Mouse (Mus musculus): ENCODE measurements around the gene Zpbp2. TPM values are rescaled to one million over a fixed set of nuclear protein-coding genes. Genes with fewer than 3 reads are reported as not detected.

The Zpbp2 gene
- polyA plus RNA-seq, 1 experiment from 2014 or later, result not detected

DNA sequence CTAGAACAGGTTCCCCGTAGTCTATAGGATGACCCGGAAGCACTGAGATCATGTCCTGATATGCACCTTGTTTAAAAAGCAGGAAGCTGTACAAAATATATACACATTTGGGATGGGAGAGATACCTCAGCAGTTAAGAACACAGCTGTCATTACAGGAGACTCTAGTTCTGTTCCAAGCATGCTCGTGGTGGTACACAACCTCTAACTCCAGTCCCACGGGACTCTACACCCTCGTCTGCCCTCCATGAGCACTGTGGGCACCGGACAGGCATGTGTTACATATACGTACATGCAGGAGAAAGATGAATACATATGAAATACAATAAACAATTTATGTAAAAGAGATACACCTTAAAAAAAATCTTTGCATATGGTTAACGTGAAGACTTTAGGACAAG lies 8.3 kb upstream of the Zpbp2 start:
- H3K27me3 ChIP-seq, result peaks cover 46% of the 10 kb centered on the region
- no peak for ATAC-seq (ENCODE audit: insufficient number of reproducible peaks, insufficient read depth, low FRiP score, low TSS enrichment)
- WGBS, result 73% methylated on average over 8 of the region's 8 CpGs

DNA sequence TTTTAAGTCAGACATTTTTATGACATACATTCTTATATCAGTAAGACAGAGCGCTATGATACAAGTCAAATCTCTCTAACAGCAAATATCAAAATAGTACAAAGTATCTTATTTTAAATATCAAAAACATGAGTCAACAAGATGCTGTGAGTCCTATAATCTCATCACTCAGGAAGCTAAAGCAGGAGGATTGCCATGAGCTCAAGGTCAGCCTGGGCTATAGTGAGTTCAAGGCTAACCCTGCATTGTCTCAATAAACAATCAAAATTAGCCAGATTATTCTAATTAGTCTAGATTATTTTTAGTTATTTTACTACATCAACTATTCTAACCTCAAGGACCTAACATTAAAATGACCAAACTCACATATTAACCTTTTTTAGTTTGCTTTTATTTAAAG lies 7.5 kb upstream of the Zpbp2 start:
- WGBS, result 90% methylated on average over 1 of the region's 1 CpGs

More for the DNA sequence above, 8.3 kb upstream of the Zpbp2 start:
- Histone ChIP-seq H3K27ac (no peak overlapping the region), H3K9me3 (no peaks in the 10 kb centered on the region), H3K4me1 (peaks cover 8% of the 10 kb centered on the region; the same call in 1 of the 2 replicates), H3K4me3 (no peak overlapping the region), H3K4me2 (replicated peaks) (no peak overlapping the region), H3K36me3 (no peaks in the 10 kb centered on the region), H3K9ac (no peak overlapping the region)

DNA sequence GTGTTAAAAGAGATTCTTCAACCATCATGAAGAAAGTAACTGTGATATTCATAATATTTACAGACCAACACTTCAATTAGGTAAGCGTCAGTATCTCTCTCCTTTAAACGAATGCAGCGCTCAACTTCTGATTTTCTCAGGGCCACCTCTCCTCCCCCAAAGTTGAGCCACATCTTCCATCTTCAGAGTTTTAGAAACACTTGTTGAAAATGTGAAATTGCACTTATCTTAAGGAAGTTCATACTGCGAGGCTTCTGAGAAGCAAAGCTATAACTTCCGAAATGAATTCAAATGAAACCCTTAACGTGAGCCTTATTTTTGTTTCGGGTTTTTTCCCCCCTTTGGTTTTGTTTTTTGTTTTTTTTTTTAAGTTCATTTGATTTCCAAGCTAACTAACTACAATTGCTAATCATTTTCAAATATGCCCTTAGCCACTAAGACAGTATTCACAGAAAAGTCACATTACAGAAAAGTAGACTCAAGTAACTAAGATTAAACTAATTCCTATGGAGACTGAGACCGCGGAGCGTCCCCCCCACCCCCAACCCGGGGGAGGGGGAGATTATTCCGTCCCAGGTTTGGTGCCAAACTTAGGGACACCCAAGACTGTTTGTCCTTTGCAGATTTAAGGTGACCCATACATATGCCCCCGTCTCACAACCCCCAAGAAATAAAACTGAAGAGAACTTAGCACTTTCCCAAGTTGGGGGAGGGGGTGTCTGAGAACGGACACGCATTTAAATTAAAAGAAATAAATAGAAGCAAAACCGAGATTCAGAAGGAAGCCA lies 5.8 kb upstream of the Zpbp2 start:
- Histone ChIP-seq H3K4me3 (peak overlapping the region; percentile 39), H3K27me3 (peaks cover 70% of the 10 kb centered on the region), H3K9me3 (no peaks in the 10 kb centered on the region), H3K4me1 (peaks cover 8% of the 10 kb centered on the region; the same call in 1 of the 2 replicates), H3K9ac (peak overlapping the region; percentile 49), H3K4me2 (replicated peaks) (peak overlapping the region; percentile 85), H3K36me3 (no peaks in the 10 kb centered on the region), H3K27ac (no peak overlapping the region)
- ATAC-seq (ENCODE audit: insufficient number of reproducible peaks, insufficient read depth, low FRiP score, low TSS enrichment), result no peak
- WGBS, result 2% methylated on average over 16 of the region's 16 CpGs

More for the DNA sequence above, 7.5 kb upstream of the Zpbp2 start:
- no peak for ATAC-seq (ENCODE audit: insufficient number of reproducible peaks, insufficient read depth, low FRiP score, low TSS enrichment)
- Histone ChIP-seq H3K4me2 (replicated peaks) (no peak overlapping the region), H3K36me3 (no peaks in the 10 kb centered on the region), H3K4me3 (no peak overlapping the region), H3K27ac (no peak overlapping the region), H3K27me3 (peaks cover 55% of the 10 kb centered on the region), H3K9me3 (no peaks in the 10 kb centered on the region), H3K4me1 (peaks cover 8% of the 10 kb centered on the region; the same call in 1 of the 2 replicates), H3K9ac (no peak overlapping the region)

GRCm38 (mm10) chr11:98545711-98546231 lies 5.1 kb upstream of the Zpbp2 start, which contains the start of gene Ikzf3:
Gene Ikzf3 (minus strand): TSS chr11:98546031.
- no peak within 1 kb of the TSS for H3K27ac ChIP-seq
- H3K36me3 ChIP-seq, result no peaks in the 10 kb centered on the region
- under 1% methylated on average over 58 of the region's 58 CpGs for WGBS
- ATAC-seq (ENCODE audit: insufficient number of reproducible peaks, insufficient read depth, low FRiP score, low TSS enrichment), result no peak
- peaks cover 75% of the 10 kb centered on the region for H3K27me3 ChIP-seq
- peaks cover 8% of the 10 kb centered on the region; the same call in 1 of the 2 replicates for H3K4me1 ChIP-seq
- H3K4me2 ChIP-seq (replicated peaks), result peak within 1 kb of the TSS; percentile 85
- H3K4me3 ChIP-seq, result peak within 1 kb of the TSS; percentile 39
- peak within 1 kb of the TSS; percentile 49 for H3K9ac ChIP-seq
- H3K9me3 ChIP-seq, result no peaks in the 10 kb centered on the region

DNA sequence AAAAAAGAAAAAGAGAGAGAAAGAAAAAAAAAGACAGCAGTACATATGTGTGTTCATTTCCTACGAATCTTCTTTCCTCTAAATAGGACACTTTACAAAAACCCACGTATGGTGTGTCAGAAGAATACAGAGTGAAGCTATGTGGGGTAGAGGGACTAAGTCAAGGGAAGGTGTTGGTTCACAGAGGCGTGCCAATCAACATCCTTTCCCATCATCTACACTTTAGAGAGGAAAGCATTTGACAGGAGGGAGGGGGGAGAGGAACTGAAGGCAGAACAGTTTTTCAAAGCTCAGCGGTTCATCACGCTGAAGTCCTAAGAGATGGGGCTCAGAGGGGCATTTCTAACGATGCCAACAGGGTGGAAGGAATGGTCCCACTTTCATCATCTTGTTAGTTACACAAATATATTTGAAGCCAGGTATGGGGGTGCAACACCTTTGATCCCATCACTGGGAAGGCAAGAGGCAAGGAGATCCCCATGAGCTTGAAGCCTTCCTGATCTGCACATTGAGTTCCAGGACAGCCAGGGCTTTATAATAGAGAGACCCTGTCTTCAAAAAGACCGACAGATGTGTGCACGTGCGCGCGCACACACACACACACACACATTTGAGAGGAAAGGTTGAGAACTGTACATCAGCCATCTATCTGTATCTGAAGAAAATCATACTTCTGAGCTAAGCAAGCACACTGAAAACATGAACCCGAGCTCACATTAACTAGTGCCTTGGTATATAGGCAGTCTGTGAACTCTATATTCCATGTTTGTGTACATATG lies 4.2 kb upstream of the Zpbp2 start:
- Histone ChIP-seq H3K9ac (no peak overlapping the region), H3K9me3 (no peaks in the 10 kb centered on the region), H3K36me3 (no peaks in the 10 kb centered on the region), H3K4me2 (replicated peaks) (no peak overlapping the region), H3K27ac (no peak overlapping the region), H3K27me3 (peaks cover 70% of the 10 kb centered on the region), H3K4me3 (no peak overlapping the region), H3K4me1 (peaks cover 8% of the 10 kb centered on the region; the same call in 1 of the 2 replicates)
- 45% methylated on average over 12 of the region's 12 CpGs for WGBS
- ATAC-seq (ENCODE audit: insufficient number of reproducible peaks, insufficient read depth, low FRiP score, low TSS enrichment), result no peak

GRCm38 (mm10) chr11:98547308-98547693 lies 3.6 kb upstream of the Zpbp2 start:
- WGBS, result 65% methylated on average over 3 of the region's 3 CpGs
- Histone ChIP-seq H3K4me1 (peaks cover 8% of the 10 kb centered on the region; the same call in 1 of the 2 replicates), H3K4me2 (replicated peaks) (no peak overlapping the region), H3K27ac (no peak overlapping the region), H3K27me3 (peaks cover 65% of the 10 kb centered on the region), H3K9ac (no peak overlapping the region), H3K9me3 (no peaks in the 10 kb centered on the region), H3K4me3 (no peak overlapping the region), H3K36me3 (no peaks in the 10 kb centered on the region)
- ATAC-seq (ENCODE audit: insufficient number of reproducible peaks, insufficient read depth, low FRiP score, low TSS enrichment), result no peak

DNA sequence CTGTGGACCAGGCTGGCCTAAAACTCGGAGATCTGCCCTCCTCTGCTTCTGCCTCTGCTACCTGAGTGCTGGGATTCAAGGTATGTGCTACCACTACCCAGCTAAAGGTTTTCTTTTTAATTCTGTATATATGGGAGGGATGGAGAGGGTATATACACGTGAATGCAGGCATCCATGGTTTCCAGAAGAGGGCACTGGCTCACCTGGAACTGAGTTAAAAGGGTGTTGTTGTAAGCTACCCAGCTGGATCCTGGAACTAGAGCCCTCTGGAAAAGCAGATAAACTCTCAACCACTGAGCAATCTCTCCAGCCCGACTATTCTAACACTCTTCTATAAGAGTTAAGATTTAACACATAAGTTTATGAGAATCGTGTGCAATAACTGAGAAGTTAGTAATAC lies 1.5 kb upstream of the Zpbp2 start:
- no peaks in the 10 kb centered on the region for H3K9me3 ChIP-seq
- no peaks in the 10 kb centered on the region for H3K36me3 ChIP-seq
- H3K4me3 ChIP-seq, result no peak overlapping the region
- no peak overlapping the region for H3K27ac ChIP-seq
- ATAC-seq (ENCODE audit: insufficient number of reproducible peaks, insufficient read depth, low FRiP score, low TSS enrichment), result no peak
- peaks cover 8% of the 10 kb centered on the region; the same call in 1 of the 2 replicates for H3K4me1 ChIP-seq
- H3K4me2 ChIP-seq (replicated peaks), result no peak overlapping the region
- 72% methylated on average over 4 of the region's 4 CpGs for whole genome bisulfite sequencing
- H3K9ac ChIP-seq, result no peak overlapping the region
- H3K27me3 ChIP-seq, result peaks cover 52% of the 10 kb centered on the region

DNA sequence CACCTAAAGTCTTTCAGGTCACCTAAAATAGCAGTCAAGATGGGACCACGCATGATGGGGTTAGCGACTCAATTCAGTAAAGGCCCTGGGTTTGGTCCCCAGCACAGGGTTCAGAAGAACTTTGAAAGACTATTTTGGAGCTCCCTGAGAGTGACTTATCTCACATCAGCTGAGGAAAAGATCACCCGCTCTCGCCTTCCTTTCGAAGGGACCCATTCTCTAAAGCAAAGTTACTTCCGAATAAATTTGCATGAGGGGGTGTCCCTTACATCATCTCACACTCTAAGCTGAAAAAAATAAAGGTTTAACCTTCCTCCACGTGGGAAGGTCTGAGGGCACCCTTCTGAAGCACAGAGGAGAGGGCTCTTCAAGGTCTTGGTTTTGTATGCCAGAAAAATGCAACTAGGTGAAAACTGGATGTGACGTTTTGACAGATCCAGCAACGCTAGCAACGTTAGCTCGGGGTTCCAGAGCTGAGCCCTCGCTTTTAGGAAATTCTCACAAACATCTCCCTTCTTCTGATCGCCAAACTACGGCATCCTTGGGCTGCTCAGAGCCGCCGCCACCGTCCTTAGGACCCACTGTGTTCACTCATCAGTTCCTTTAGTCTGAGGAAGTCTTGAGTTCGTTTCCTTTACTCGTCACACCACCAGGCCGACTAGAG lies 454 bp upstream of the Zpbp2 start:
- Histone ChIP-seq H3K4me1 (peaks cover 5% of the 10 kb centered on the region; the same call in 1 of the 2 replicates), H3K4me3 (peak overlapping the region; percentile 71), H3K27me3 (peaks cover 49% of the 10 kb centered on the region), H3K36me3 (no peaks in the 10 kb centered on the region), H3K9me3 (no peaks in the 10 kb centered on the region), H3K9ac (peak overlapping the region; percentile 55), H3K4me2 (replicated peaks) (peak overlapping the region; percentile 69), H3K27ac (no peak overlapping the region)
- ATAC-seq (ENCODE audit: insufficient number of reproducible peaks, insufficient read depth, low FRiP score, low TSS enrichment), result no peak
- 20% methylated on average over 20 of the region's 20 CpGs for WGBS

DNA sequence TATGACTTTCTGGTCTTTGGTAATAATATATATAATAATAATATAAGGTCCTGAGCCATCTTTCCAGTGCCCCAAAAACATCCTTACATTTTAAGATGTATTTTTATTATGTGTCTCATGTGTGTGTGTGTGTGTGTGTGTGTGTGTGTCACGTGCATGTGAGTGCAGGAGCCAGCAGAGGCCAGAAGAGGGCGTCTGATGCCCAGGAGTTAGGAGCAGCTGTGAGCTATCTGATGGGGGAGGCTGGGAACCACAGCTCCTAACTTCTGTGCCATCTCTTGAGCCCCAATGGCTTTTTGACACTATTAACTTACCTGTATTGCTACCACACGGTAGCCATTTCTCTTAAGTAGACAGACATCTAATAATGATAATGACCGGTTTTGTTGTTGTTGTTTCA lies 3.1 kb downstream of the Zpbp2 start:
- WGBS, result 93% methylated on average over 4 of the region's 4 CpGs

GRCm38 (mm10) chr11:98555124-98555700 lies 4.3 kb downstream of the Zpbp2 start:
- no peaks in the 10 kb centered on the region for H3K4me1 ChIP-seq
- H3K4me2 ChIP-seq (replicated peaks), result no peak overlapping the region
- H3K9me3 ChIP-seq, result no peaks in the 10 kb centered on the region
- 71% methylated on average over 12 of the region's 12 CpGs for WGBS
- H3K4me3 ChIP-seq, result no peak overlapping the region
- no peak overlapping the region for H3K9ac ChIP-seq
- H3K27ac ChIP-seq, result no peak overlapping the region
- H3K27me3 ChIP-seq, result peaks cover 6% of the 10 kb centered on the region
- ATAC-seq (ENCODE audit: insufficient number of reproducible peaks, insufficient read depth, low FRiP score, low TSS enrichment), result no peak
- no peaks in the 10 kb centered on the region for H3K36me3 ChIP-seq

More for the DNA sequence above, 3.1 kb downstream of the Zpbp2 start:
- Histone ChIP-seq H3K27ac (no peak overlapping the region), H3K4me3 (no peak overlapping the region), H3K9ac (no peak overlapping the region), H3K9me3 (no peaks in the 10 kb centered on the region), H3K4me2 (replicated peaks) (no peak overlapping the region), H3K27me3 (peaks cover 18% of the 10 kb centered on the region), H3K36me3 (no peaks in the 10 kb centered on the region), H3K4me1 (no peaks in the 10 kb centered on the region)
- no peak for ATAC-seq (ENCODE audit: insufficient number of reproducible peaks, insufficient read depth, low FRiP score, low TSS enrichment)

DNA sequence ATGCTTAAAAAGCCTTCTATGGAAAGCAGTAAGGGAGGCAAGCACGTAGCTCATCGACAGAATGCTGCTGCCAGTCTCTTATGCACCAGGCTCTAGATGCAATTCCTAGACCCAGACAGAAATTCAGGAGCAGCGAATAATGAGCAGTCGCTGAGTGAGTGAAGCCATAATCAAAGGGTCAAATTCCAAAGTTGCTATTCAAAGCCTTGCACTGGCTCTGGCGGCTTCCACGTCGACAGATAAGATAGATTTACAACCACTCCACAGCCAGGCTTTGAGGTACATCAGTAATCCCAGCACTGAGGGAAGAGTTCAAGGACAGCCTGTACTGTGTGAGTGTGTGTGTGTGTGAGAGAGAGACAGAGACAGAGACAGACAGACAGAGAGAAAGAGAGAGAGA lies 10.0 kb downstream of the Zpbp2 start:
- WGBS, result 35% methylated on average over 7 of the region's 7 CpGs
- Histone ChIP-seq H3K9ac (no peak overlapping the region), H3K4me2 (replicated peaks) (no peak overlapping the region), H3K36me3 (no peaks in the 10 kb centered on the region), H3K4me1 (no peaks in the 10 kb centered on the region; the same call in 1 of the 2 replicates), H3K27me3 (peaks cover 2% of the 10 kb centered on the region), H3K27ac (no peak overlapping the region), H3K9me3 (no peaks in the 10 kb centered on the region), H3K4me3 (no peak overlapping the region)
- no peak for ATAC-seq (ENCODE audit: insufficient number of reproducible peaks, insufficient read depth, low FRiP score, low TSS enrichment)
